Mouse (Mus musculus): ENCODE results near the gene B3gnt8. TPM values are rescaled to one million over a fixed set of nuclear protein-coding genes. Genes with fewer than 3 reads are reported as not detected.
A peak's percentile ranks its signal among the peaks of the same experiment; 100 is the strongest.

Gene B3gnt8
- polyA plus RNA-seq, 1 experiment = 8.2 TPM

DNA sequence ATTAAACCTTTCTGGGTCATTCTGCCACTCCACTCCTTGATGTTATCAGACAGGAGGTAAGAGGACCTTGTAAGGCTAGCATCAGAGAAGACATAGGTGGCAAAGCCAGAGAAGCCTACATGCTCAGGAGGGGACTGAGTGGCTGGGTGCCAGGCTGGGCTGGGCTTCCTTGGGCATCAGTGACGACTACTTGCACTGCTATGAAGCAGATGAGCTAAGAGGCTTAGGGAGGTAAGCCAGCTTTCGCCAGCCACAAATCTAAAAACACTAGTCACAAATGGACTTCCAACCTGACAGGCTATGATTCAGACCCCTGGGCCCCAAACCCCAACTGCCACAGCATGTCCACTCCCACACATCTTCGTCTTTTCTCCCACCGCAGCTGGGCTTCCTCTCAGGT lies 18.2 kb downstream of the B3gnt8 start:
- WGBS = 83% methylated on average over 4 of the region's 4 CpGs
- Histone ChIP-seq H3K27ac (ENCODE audit: insufficient read depth, low read depth, low read length) (no peak overlapping the region), H3K36me3 (ENCODE audit: control insufficient read depth, insufficient read depth, low read length) (peaks cover 5% of the 10 kb centered on the region; the same call in 1 of the 2 replicates), H3K4me3 (ENCODE audit: low read depth, low read length) (no peak overlapping the region), H3K27me3 (ENCODE audit: control insufficient read depth, insufficient read depth, low read length) (no peaks in the 10 kb centered on the region), H3K4me1 (ENCODE audit: control insufficient read depth, insufficient read depth, insufficient read length, low read length) (no peaks in the 10 kb centered on the region)
- no peak for TF ChIP-seq CTCF (IDR thresholded peaks at IDR 0.05; ENCODE audit: extremely low read depth, insufficient read length, insufficient replicate concordance, low read depth, low read length)
- TF ChIP-seq POLR2A (IDR thresholded peaks at IDR 0.05; ENCODE audit: low read depth, low read length) = no peak

- Histone ChIP-seq H3K4me3 (ENCODE audit: low read depth, low read length) (no peak overlapping the region), H3K27ac (ENCODE audit: insufficient read depth, low read depth, low read length) (no peak overlapping the region), H3K27me3 (ENCODE audit: control insufficient read depth, insufficient read depth, low read length) (no peaks in the 10 kb centered on the region), H3K36me3 (ENCODE audit: control insufficient read depth, insufficient read depth, low read length) (peaks cover 5% of the 10 kb centered on the region; the same call in 1 of the 2 replicates), H3K4me1 (ENCODE audit: control insufficient read depth, insufficient read depth, insufficient read length, low read length) (no peaks in the 10 kb centered on the region)
- 67% methylated on average over 14 of the region's 14 CpGs for WGBS
- no peak for TF ChIP-seq POLR2A (IDR thresholded peaks at IDR 0.05; ENCODE audit: low read depth, low read length)
- no peak for TF ChIP-seq CTCF (IDR thresholded peaks at IDR 0.05; ENCODE audit: extremely low read depth, insufficient read length, insufficient replicate concordance, low read depth, low read length)
These were observed 18.6 kb downstream of the B3gnt8 start for GRCm38 (mm10) chr7:25645074-25645473.

GRCm38 (mm10) chr7:25647574-25648123 lies 21.2 kb downstream of the B3gnt8 start:
- no peaks in the 10 kb centered on the region; the same call in 1 of the 2 replicates for H3K4me1 ChIP-seq (ENCODE audit: control insufficient read depth, insufficient read depth, insufficient read length, low read length)
- TF ChIP-seq CTCF (IDR thresholded peaks at IDR 0.05; ENCODE audit: extremely low read depth, insufficient read length, insufficient replicate concordance, low read depth, low read length) = peak; percentile 28; the same call in 1 of the 2 replicates
- no peak for TF ChIP-seq POLR2A (IDR thresholded peaks at IDR 0.05; ENCODE audit: low read depth, low read length)
- H3K27me3 ChIP-seq (ENCODE audit: control insufficient read depth, insufficient read depth, low read length) = no peaks in the 10 kb centered on the region
- 0 out of 2 replicates have a peak, but pooled peaks cover 2% of the 10 kb centered on the region for H3K36me3 ChIP-seq (ENCODE audit: control insufficient read depth, insufficient read depth, low read length)
- H3K27ac ChIP-seq (ENCODE audit: insufficient read depth, low read depth, low read length) = no peak overlapping the region; the same call in 1 of the 2 replicates
- 60% methylated on average over 5 of the region's 5 CpGs for WGBS
- H3K4me3 ChIP-seq (ENCODE audit: low read depth, low read length) = no peak overlapping the region

- 0 out of 2 replicates have a peak, but pooled peaks cover 2% of the 10 kb centered on the region for H3K36me3 ChIP-seq (ENCODE audit: control insufficient read depth, insufficient read depth, low read length)
- no peaks in the 10 kb centered on the region; the same call in 1 of the 2 replicates for H3K4me1 ChIP-seq (ENCODE audit: control insufficient read depth, insufficient read depth, insufficient read length, low read length)
- H3K27me3 ChIP-seq (ENCODE audit: control insufficient read depth, insufficient read depth, low read length) = no peaks in the 10 kb centered on the region
- whole genome bisulfite sequencing = 75% methylated on average over 5 of the region's 5 CpGs
- TF ChIP-seq POLR2A (IDR thresholded peaks at IDR 0.05; ENCODE audit: low read depth, low read length) = no peak
- no peak for TF ChIP-seq CTCF (IDR thresholded peaks at IDR 0.05; ENCODE audit: extremely low read depth, insufficient read length, insufficient replicate concordance, low read depth, low read length)
- H3K4me3 ChIP-seq (ENCODE audit: low read depth, low read length) = no peak overlapping the region
- H3K27ac ChIP-seq (ENCODE audit: insufficient read depth, low read depth, low read length) = no peak overlapping the region
These were observed 23.4 kb downstream of the B3gnt8 start for GRCm38 (mm10) chr7:25649839-25650238.

DNA sequence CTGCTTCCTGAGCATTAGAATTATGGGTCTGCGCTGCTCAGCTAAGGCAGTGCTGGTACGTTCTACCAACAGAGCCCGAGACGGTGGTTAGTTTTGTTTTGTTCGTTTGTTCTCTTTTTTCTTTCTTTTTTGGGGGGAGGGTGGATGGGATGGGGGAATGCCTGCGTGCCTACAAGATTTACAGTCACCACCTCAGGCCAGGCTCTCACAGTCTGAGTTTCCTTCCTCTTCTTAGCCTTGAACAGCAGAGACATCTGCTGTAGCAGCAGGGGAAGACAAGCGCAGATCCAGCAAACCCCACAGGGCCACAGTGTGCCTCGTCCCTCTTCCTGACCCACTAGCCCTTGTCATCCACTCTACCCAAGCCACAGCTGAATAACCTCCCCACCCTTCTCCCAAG lies 24.8 kb downstream of the B3gnt8 start:
- Histone ChIP-seq H3K36me3 (ENCODE audit: control insufficient read depth, insufficient read depth, low read length) (no peaks in the 10 kb centered on the region), H3K4me3 (ENCODE audit: low read depth, low read length) (peak overlapping the region; percentile 1; the same call in 1 of the 2 replicates), H3K27ac (ENCODE audit: insufficient read depth, low read depth, low read length) (peak overlapping the region; percentile 53), H3K4me1 (ENCODE audit: control insufficient read depth, insufficient read depth, insufficient read length, low read length) (peaks cover 3% of the 10 kb centered on the region; the same call in 1 of the 2 replicates), H3K27me3 (ENCODE audit: control insufficient read depth, insufficient read depth, low read length) (no peaks in the 10 kb centered on the region)
- no peak for TF ChIP-seq CTCF (IDR thresholded peaks at IDR 0.05; ENCODE audit: extremely low read depth, insufficient read length, insufficient replicate concordance, low read depth, low read length)
- 89% methylated on average over 8 of the region's 8 CpGs for WGBS

- TF ChIP-seq POLR2A (IDR thresholded peaks at IDR 0.05; ENCODE audit: low read depth, low read length) (no peak), CTCF (IDR thresholded peaks at IDR 0.05; ENCODE audit: extremely low read depth, insufficient read length, insufficient replicate concordance, low read depth, low read length) (no peak)
- no peak overlapping the region for H3K27ac ChIP-seq (ENCODE audit: insufficient read depth, low read depth, low read length)
- H3K36me3 ChIP-seq (ENCODE audit: control insufficient read depth, insufficient read depth, low read length) = no peaks in the 10 kb centered on the region
- H3K4me3 ChIP-seq (ENCODE audit: low read depth, low read length) = no peak overlapping the region
- no peaks in the 10 kb centered on the region for H3K27me3 ChIP-seq (ENCODE audit: control insufficient read depth, insufficient read depth, low read length)
- H3K4me1 ChIP-seq (ENCODE audit: control insufficient read depth, insufficient read depth, insufficient read length, low read length) = peaks cover 3% of the 10 kb centered on the region; the same call in 1 of the 2 replicates
- 83% methylated on average over 12 of the region's 12 CpGs for WGBS
These were observed 25.8 kb downstream of the B3gnt8 start for GRCm38 (mm10) chr7:25652244-25652759.

DNA sequence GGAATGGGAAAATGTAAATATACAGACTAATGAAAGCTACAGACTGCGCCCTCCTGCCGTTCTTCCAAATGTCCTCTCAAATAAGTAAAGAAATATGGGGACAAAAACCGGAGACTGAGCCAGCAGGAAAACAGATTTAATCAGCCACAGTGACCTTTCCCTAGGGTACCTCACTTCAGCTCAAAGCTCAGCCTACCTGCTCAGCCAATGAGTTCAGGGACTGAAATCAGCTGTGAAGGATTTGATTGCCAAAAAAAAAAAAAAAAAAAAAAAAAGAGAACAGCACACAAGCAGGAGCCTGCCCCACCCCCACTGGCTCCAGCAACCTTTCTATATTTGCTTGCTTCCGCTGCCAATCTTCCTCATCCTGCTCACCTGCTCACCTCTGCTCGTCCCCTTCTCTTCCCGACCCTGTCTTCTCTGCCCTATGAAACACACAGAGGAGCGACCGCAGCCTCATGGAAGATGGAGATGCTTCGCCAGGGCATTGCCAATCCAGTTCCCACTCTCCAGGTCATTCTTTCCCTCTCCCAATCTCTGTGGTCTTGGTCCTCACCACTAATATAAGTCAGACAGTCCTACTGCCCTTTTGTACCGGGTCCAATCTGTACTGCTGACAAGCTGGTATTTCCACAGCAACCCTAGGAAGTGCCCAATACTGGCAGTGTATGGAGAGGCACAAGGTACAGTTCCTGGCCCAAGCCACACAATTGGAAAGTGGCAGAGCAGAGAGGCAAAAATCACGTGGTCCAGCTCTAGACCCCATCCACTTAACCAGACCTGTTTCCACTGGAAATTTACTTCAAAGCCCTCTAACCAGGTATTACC lies 29.4 kb downstream of the B3gnt8 start:
- no peaks in the 10 kb centered on the region for H3K27me3 ChIP-seq (ENCODE audit: control insufficient read depth, insufficient read depth, low read length)
- 46% methylated on average over 11 of the region's 11 CpGs for WGBS
- H3K4me3 ChIP-seq (ENCODE audit: low read depth, low read length) = peak overlapping the region; percentile 19; the same call in 1 of the 2 replicates
- H3K27ac ChIP-seq (ENCODE audit: insufficient read depth, low read depth, low read length) = no peak overlapping the region
- TF ChIP-seq POLR2A (IDR thresholded peaks at IDR 0.05; ENCODE audit: low read depth, low read length) (no peak), CTCF (IDR thresholded peaks at IDR 0.05; ENCODE audit: extremely low read depth, insufficient read length, insufficient replicate concordance, low read depth, low read length) (no peak)
- H3K4me1 ChIP-seq (ENCODE audit: control insufficient read depth, insufficient read depth, insufficient read length, low read length) = peaks cover 7% of the 10 kb centered on the region; the same call in 1 of the 2 replicates
- no peaks in the 10 kb centered on the region for H3K36me3 ChIP-seq (ENCODE audit: control insufficient read depth, insufficient read depth, low read length)

Measured in small intestine, adult 2 months (tissue).